Mouse (Mus musculus) ES-E14 (cell line): ENCODE measurements around the gene Ntm.

Experiments
- CHD2 ChIP-seq: IDR thresholded peaks from 2 replicates; pipeline ENCODE4 v1.6.1; 2014; ENCODE audit warnings: mild to moderate bottlenecking, low read depth, low read length, inconsistent platforms
- MAFK ChIP-seq: IDR thresholded peaks from 2 replicates; pipeline ENCODE4 v1.6.1; 2014; ENCODE audit warnings: mild to moderate bottlenecking, low read depth, low read length, inconsistent platforms; ENCODE audit not compliant: insufficient read depth
- ZC3H11A ChIP-seq: IDR thresholded peaks from 2 replicates; pipeline ENCODE4 v1.6.1; 2012; ENCODE audit warnings: low read depth, mild to moderate bottlenecking, inconsistent platforms, low read length, borderline replicate concordance

- TF ChIP-seq MAFK (no peak), CHD2 (no peak), ZC3H11A (no peak)
Measured at GRCm38 (mm10) chr9:29477219-29477618, 485.7 kb downstream of the Ntm start.
